Mouse (Mus musculus): ENCODE data around the gene Orc3. TPM values are rescaled to one million over a fixed set of nuclear protein-coding genes. Genes with fewer than 3 reads are reported as not detected.
A peak's percentile ranks its signal among the peaks of the same experiment; 100 is the strongest.
"Not testable (repeated sequence)": the region's sequence is repeated elsewhere in the genome, so short reads cannot be mapped to it uniquely, and the experiment has no call there.

Orc3 gene
- polyA plus RNA-seq, 1 experiment from 2014 or later = 68.9 TPM

- H3K9me3 ChIP-seq (replicated peaks; ENCODE audit: control insufficient read depth, low read length) = no peaks in the 10 kb centered on the region
- H3K27me3 ChIP-seq (ENCODE audit: control insufficient read depth, insufficient read depth, low read length) = no peaks in the 10 kb centered on the region
These were observed 1.1 kb downstream of the Orc3 start for GRCm38 (mm10) chr4:34613571-34614145.

GRCm38 (mm10) chr4:34606658-34607057, 8.1 kb downstream of the Orc3 start:
- H3K4me2 ChIP-seq (ENCODE audit: low read depth, low read length) = no peak overlapping the region
- H3K9ac ChIP-seq (ENCODE audit: low read length) = no peak overlapping the region
- H3K9me3 ChIP-seq (replicated peaks; ENCODE audit: control insufficient read depth, low read length) = no peaks in the 10 kb centered on the region
- H3K4me3 ChIP-seq (ENCODE audit: low read length) = no peak overlapping the region
- 95% methylated on average over 10 of the region's 10 CpGs for WGBS
- ATAC-seq (replicated peaks; ENCODE audit: extremely low read depth, insufficient read depth, low FRiP score) = no peak
- peaks cover 22% of the 10 kb centered on the region for H3K36me3 ChIP-seq (ENCODE audit: control insufficient read depth, insufficient read depth)
- no peaks in the 10 kb centered on the region for H3K4me1 ChIP-seq (ENCODE audit: control insufficient read depth, insufficient read depth, low read length)
- H3K27ac ChIP-seq (ENCODE audit: low read length) = no peak overlapping the region
- H3K27me3 ChIP-seq (ENCODE audit: control insufficient read depth, insufficient read depth, low read length) = no peaks in the 10 kb centered on the region

More at GRCm38 (mm10) chr4:34613571-34614145, 1.1 kb downstream of the Orc3 start:
- no peak for ATAC-seq (replicated peaks; ENCODE audit: extremely low read depth, insufficient read depth, low FRiP score)
- Histone ChIP-seq H3K9ac (ENCODE audit: low read length) (peak overlapping the region; percentile 96), H3K4me2 (ENCODE audit: low read depth, low read length) (peak overlapping the region; percentile 84), H3K27ac (ENCODE audit: low read length) (no peak overlapping the region), H3K36me3 (ENCODE audit: control insufficient read depth, insufficient read depth) (peaks cover 3% of the 10 kb centered on the region), H3K4me3 (ENCODE audit: low read length) (peak overlapping the region; percentile 94), H3K4me1 (ENCODE audit: control insufficient read depth, insufficient read depth, low read length) (peaks cover 21% of the 10 kb centered on the region)
- 59% methylated on average over 6 of the region's 6 CpGs for WGBS

- H3K4me1 ChIP-seq (ENCODE audit: control insufficient read depth, insufficient read depth, low read length) = no peaks in the 10 kb centered on the region
- ATAC-seq (replicated peaks; ENCODE audit: extremely low read depth, insufficient read depth, low FRiP score) = no peak
- no peak overlapping the region for H3K27ac ChIP-seq (ENCODE audit: low read length)
- H3K36me3 ChIP-seq (ENCODE audit: control insufficient read depth, insufficient read depth) = peaks cover 31% of the 10 kb centered on the region
- H3K9me3 ChIP-seq (replicated peaks; ENCODE audit: control insufficient read depth, low read length) = no peaks in the 10 kb centered on the region
- WGBS = 97% methylated on average over 6 of the region's 6 CpGs
- H3K4me3 ChIP-seq (ENCODE audit: low read length) = no peak overlapping the region
- no peak overlapping the region for H3K9ac ChIP-seq (ENCODE audit: low read length)
- H3K27me3 ChIP-seq (ENCODE audit: control insufficient read depth, insufficient read depth, low read length) = no peaks in the 10 kb centered on the region
- H3K4me2 ChIP-seq (ENCODE audit: low read depth, low read length) = no peak overlapping the region
These were observed 11.6 kb downstream of the Orc3 start for GRCm38 (mm10) chr4:34603123-34603522.

GRCm38 (mm10) chr4:34584871-34585607, 29.7 kb downstream of the Orc3 start:
- no peak overlapping the region for H3K9ac ChIP-seq (ENCODE audit: low read length)
- peaks cover 17% of the 10 kb centered on the region for H3K4me1 ChIP-seq (ENCODE audit: control insufficient read depth, insufficient read depth, low read length)
- H3K36me3 ChIP-seq (ENCODE audit: control insufficient read depth, insufficient read depth) = peaks cover 33% of the 10 kb centered on the region
- peak; percentile 75; the same call in 1 of the 2 replicates for ATAC-seq (replicated peaks; ENCODE audit: extremely low read depth, insufficient read depth, low FRiP score)
- peak overlapping the region; percentile 60 for H3K27ac ChIP-seq (ENCODE audit: low read length)
- H3K9me3 ChIP-seq (replicated peaks; ENCODE audit: control insufficient read depth, low read length) = no peaks in the 10 kb centered on the region
- no peaks in the 10 kb centered on the region for H3K27me3 ChIP-seq (ENCODE audit: control insufficient read depth, insufficient read depth, low read length)
- 0 out of 2 replicates have a peak overlapping the region, but pooled peaks have one; percentile 4 for H3K4me2 ChIP-seq (ENCODE audit: low read depth, low read length)
- WGBS = 45% methylated on average over 7 of the region's 7 CpGs
- H3K4me3 ChIP-seq (ENCODE audit: low read length) = no peak overlapping the region

GRCm38 (mm10) chr4:34583427-34583826, 31.3 kb downstream of the Orc3 start:
- H3K4me3 ChIP-seq (ENCODE audit: low read length) = no peak overlapping the region
- H3K4me1 ChIP-seq (ENCODE audit: control insufficient read depth, insufficient read depth, low read length) = peaks cover 17% of the 10 kb centered on the region
- no peak for ATAC-seq (replicated peaks; ENCODE audit: extremely low read depth, insufficient read depth, low FRiP score)
- no peak overlapping the region for H3K4me2 ChIP-seq (ENCODE audit: low read depth, low read length)
- no peaks in the 10 kb centered on the region for H3K27me3 ChIP-seq (ENCODE audit: control insufficient read depth, insufficient read depth, low read length)
- WGBS = 85% methylated on average over 3 of the region's 3 CpGs
- no peaks in the 10 kb centered on the region for H3K9me3 ChIP-seq (replicated peaks; ENCODE audit: control insufficient read depth, low read length)
- peaks cover 40% of the 10 kb centered on the region for H3K36me3 ChIP-seq (ENCODE audit: control insufficient read depth, insufficient read depth)
- H3K9ac ChIP-seq (ENCODE audit: low read length) = no peak overlapping the region
- no peak overlapping the region for H3K27ac ChIP-seq (ENCODE audit: low read length)

- Histone ChIP-seq H3K9me3 (replicated peaks; ENCODE audit: control insufficient read depth, low read length) (no peaks in the 10 kb centered on the region), H3K9ac (ENCODE audit: low read length) (no peak overlapping the region), H3K36me3 (ENCODE audit: control insufficient read depth, insufficient read depth) (peaks cover 45% of the 10 kb centered on the region), H3K27ac (ENCODE audit: low read length) (peak overlapping the region; percentile 21; the same call in 1 of the 2 replicates), H3K4me3 (ENCODE audit: low read length) (no peak overlapping the region), H3K4me1 (ENCODE audit: control insufficient read depth, insufficient read depth, low read length) (peaks cover 17% of the 10 kb centered on the region), H3K27me3 (ENCODE audit: control insufficient read depth, insufficient read depth, low read length) (no peaks in the 10 kb centered on the region), H3K4me2 (ENCODE audit: low read depth, low read length) (no peak overlapping the region)
- no peak for ATAC-seq (replicated peaks; ENCODE audit: extremely low read depth, insufficient read depth, low FRiP score)
- 59% methylated on average over 5 of the region's 5 CpGs for WGBS
These were observed 32.3 kb downstream of the Orc3 start for GRCm38 (mm10) chr4:34582476-34582875.

- WGBS = 61% methylated on average over 7 of the region's 7 CpGs
- H3K9ac ChIP-seq (ENCODE audit: low read length) = no peak overlapping the region
- H3K4me1 ChIP-seq (ENCODE audit: control insufficient read depth, insufficient read depth, low read length) = peaks cover 17% of the 10 kb centered on the region
- peaks cover 50% of the 10 kb centered on the region for H3K36me3 ChIP-seq (ENCODE audit: control insufficient read depth, insufficient read depth)
- H3K27ac ChIP-seq (ENCODE audit: low read length) = peak overlapping the region; percentile 48
- no peak for ATAC-seq (replicated peaks; ENCODE audit: extremely low read depth, insufficient read depth, low FRiP score)
- no peak overlapping the region for H3K4me2 ChIP-seq (ENCODE audit: low read depth, low read length)
- H3K9me3 ChIP-seq (replicated peaks; ENCODE audit: control insufficient read depth, low read length) = no peaks in the 10 kb centered on the region
- no peaks in the 10 kb centered on the region for H3K27me3 ChIP-seq (ENCODE audit: control insufficient read depth, insufficient read depth, low read length)
- H3K4me3 ChIP-seq (ENCODE audit: low read length) = no peak overlapping the region
These were observed 32.8 kb downstream of the Orc3 start for GRCm38 (mm10) chr4:34581990-34582389.

GRCm38 (mm10) chr4:34581489-34581888, 33.3 kb downstream of the Orc3 start:
- WGBS = 61% methylated on average over 1 of the region's 1 CpGs
- not testable (repeated sequence) for H3K9me3 ChIP-seq (replicated peaks; ENCODE audit: control insufficient read depth, low read length); H3K9ac ChIP-seq (ENCODE audit: low read length); H3K4me3 ChIP-seq (ENCODE audit: low read length); H3K27me3 ChIP-seq (ENCODE audit: control insufficient read depth, insufficient read depth, low read length); H3K27ac ChIP-seq (ENCODE audit: low read length); H3K4me2 ChIP-seq (ENCODE audit: low read depth, low read length); ATAC-seq (replicated peaks; ENCODE audit: extremely low read depth, insufficient read depth, low FRiP score)
- H3K4me1 ChIP-seq (ENCODE audit: control insufficient read depth, insufficient read depth, low read length) = peaks cover 17% of the 10 kb centered on the region
- H3K36me3 ChIP-seq (ENCODE audit: control insufficient read depth, insufficient read depth) = peaks cover 55% of the 10 kb centered on the region

- Histone ChIP-seq H3K36me3 (ENCODE audit: control insufficient read depth, insufficient read depth) (peaks cover 72% of the 10 kb centered on the region), H3K9ac (ENCODE audit: low read length) (no peak overlapping the region), H3K9me3 (replicated peaks; ENCODE audit: control insufficient read depth, low read length) (no peaks in the 10 kb centered on the region), H3K27ac (ENCODE audit: low read length) (no peak overlapping the region), H3K27me3 (ENCODE audit: control insufficient read depth, insufficient read depth, low read length) (no peaks in the 10 kb centered on the region), H3K4me3 (ENCODE audit: low read length) (no peak overlapping the region), H3K4me2 (ENCODE audit: low read depth, low read length) (no peak overlapping the region), H3K4me1 (ENCODE audit: control insufficient read depth, insufficient read depth, low read length) (peaks cover 9% of the 10 kb centered on the region)
- 15% methylated on average over 1 of the region's 1 CpGs for WGBS
- 0 out of 2 replicates have a peak, but pooled peaks have one; percentile 37 for ATAC-seq (replicated peaks; ENCODE audit: extremely low read depth, insufficient read depth, low FRiP score)
These were observed 35.5 kb downstream of the Orc3 start for GRCm38 (mm10) chr4:34579215-34579614.
